Mouse (Mus musculus) CH12F3 (cell line): ENCODE results near the gene Kirrel3.

Experiments used
- in situ Hi-C: fragments of 300-500 bp; cut with MboI; formaldehyde crosslinking; loops from 2 replicates; pipeline ENCODE4 v1.14.3; 2020; ENCODE audit warnings: low sequenced_read_pairs

Gene Kirrel3

DNA sequence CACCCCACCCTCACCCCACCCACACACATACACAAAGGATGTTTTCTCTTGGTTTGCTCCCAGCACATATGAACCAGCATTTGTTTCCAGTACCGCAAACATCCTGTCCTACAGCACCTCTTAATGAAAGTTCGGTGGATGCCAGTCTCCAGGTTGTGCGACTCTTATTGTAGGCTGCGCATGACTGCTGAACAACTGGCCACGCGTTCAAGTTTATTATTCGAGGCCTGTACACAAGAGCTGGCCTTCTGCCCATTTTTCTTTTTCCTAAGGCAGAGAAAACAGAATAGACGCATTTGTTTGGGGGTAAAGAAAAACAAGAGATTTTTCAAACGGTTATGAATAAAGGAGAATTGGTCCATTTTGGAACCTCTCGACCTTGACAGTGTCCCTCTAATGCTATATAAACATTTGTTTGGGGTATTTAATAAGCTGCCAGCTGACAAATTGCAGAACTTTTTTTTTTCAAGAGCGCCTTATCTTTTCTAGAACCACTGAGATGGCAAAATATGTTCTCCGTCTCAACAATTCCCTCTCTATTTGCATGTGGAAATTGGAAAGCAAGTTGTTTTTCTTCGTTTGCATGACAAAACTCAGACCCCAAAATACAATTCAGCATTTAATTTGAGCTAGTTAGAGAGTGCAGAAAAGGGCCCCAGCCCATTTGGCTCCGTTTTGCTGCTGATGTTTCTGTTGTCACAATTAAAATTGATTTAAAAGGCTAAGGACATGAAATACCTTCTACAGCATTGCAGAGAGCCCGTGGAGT, 179.9 kb downstream of the Kirrel3 start:
- in situ Hi-C loops: loop anchor here (25.0 kb wide), 1 partner anchor 347 kb away; no protein-coding TSS in a partner anchor

DNA sequence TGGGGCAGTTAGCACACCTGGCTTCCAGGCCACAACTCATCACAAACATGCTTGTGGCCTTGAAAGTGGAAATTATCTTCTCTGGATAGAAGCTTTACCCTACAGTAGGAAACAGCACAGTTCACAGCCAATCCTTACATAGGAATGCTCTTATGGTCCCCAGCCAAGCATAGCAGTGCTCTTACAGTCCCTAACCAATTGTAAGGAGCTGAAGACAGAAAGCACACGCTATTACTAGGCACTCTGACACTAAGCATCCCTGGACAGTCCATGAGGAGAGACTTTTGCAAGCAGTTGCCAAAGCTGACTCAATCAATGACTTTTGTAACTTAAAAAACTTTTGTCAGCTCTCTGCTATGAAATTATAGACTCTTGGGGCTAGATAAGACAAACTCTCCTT, 181.5 kb downstream of the Kirrel3 start:
- in situ Hi-C loops: loop anchor here (25.0 kb wide), 1 partner anchor 345 kb away; no protein-coding TSS in a partner anchor

DNA sequence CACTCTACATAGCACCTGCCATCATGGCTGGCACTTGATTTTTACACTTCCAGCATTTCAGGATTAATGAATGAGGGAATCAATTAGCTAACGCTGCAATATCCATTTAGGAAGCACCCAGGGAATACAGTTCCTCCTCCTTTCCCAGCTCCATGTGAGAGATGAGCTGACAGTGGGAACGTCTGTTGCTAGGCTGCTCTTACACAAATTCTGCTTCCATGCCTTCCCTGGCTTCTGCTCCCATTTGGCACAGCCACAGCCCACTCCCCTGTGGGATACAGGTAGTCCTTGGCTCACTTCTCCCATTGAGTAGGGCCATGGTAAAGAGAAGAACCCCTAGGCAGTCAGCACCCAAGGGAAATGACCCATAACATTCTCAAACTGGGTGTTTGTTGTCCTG, 185.2 kb downstream of the Kirrel3 start:
- in situ Hi-C loops: loop anchor here (25.0 kb wide), 1 partner anchor 341 kb away; no protein-coding TSS in a partner anchor

DNA sequence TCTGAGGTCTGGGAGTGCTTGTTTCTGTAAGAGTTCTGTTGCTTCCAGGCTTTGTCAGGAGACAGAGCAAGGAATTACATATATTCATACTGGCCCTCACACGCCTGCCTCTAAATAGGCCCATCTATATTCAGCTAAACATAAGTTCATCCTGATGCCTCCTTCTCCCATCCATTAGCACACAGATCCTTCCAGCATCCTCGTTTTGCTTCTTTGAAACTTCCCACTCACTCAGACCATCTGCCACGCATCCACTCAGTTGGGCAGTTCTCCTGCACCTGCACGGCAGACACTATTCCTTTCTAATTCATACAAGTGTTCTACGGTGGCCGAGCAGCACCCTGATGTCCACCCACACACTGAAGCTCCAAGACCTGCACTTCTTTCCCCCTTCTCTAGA, 201.1 kb downstream of the Kirrel3 start:
- in situ Hi-C loops: no loop called here

DNA sequence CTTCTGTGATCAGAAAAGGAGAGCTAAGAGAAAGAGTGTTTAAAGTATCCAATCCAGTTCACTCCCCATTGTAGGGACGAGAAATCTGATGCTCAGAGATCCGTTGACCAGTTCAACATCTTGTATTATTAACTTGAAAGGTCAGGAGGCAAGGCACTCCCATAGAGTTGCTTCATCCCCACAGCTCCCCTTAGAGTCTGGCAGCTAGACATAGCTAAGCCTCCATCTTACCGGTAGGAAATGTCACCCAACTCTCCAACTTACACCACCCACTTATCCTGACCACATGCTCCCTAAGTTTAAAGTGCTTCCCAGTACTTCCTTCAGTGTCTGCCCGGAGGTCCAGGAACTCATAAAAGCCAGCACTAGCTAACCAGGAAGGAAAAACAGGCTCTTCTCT, 202.7 kb downstream of the Kirrel3 start:
- in situ Hi-C loops: no loop called here

DNA sequence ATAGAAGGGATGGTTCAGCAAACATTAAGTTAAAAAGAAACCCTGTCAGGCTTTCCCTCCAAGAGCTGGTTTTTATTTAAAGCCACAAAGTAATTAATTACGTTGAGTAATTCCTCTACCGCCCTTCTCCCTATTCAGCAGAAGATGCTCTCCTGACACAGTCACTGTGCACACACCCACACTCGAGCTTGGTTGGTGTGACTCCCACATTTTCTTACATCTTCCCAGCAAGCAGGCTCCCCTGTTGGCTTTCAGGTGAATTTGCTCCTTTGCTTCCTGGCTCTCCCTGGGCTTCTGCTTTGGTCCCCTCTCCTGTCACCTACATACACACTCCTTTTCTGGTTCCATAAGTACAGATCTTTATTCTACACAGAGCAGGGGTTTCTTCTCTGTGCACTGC, 203.7 kb downstream of the Kirrel3 start:
- in situ Hi-C loops: no loop called here

DNA sequence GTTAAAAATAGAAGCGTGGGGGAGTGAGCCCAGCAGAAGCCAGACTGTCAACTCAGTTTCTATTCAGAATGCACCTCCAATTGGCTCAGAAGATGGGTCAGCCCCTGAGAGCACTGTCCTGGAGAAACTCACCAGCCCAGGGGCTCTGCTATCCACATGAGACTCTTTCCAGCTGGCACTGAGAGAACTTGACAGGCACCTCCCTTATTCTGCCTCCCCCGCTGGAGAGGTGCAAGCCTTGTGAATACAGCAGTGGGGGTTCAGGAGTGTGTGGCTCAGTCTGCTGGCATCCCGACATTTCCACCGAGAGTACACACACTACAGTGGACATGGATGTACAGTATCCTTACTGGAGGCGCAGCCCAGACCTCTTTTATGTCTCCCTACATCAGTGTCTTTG, 210.0 kb downstream of the Kirrel3 start:
- in situ Hi-C loops: no loop called here

DNA sequence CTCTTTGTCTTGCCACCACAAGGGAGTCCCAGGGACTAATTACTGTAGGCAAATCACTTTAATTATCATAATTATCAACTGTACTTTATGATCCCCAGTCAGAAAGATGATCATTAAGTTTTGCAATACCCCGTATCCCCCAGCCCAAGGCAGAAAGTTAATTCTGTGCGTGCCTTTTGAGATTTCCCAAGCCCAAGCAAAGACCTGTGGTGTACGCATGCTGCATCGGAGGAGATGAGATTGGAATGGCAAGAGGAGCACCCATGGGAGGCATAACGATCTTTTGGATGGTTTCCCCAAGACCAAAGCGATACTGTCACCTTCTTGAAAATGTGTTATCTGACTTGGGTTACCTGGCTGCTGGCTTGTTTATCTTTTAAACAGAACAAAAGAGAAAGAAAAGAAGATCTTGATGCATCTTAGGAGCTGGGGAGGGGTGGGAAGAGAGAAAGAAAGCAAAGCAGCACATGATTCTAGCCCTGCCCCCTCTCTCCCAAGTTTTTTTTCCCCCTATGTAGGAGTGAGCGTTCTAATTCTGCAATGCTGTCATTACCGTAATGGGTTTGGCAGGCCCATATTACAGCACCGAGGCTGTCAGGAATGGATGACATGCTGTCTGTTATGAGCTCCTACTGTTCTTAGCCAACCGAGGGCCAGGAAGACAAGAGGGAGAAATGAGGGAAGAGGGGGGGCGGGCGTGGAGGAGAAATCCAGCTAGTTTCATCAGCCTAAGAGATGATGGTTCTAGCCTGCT, 218.0 kb downstream of the Kirrel3 start:
- in situ Hi-C loops: no loop called here

DNA sequence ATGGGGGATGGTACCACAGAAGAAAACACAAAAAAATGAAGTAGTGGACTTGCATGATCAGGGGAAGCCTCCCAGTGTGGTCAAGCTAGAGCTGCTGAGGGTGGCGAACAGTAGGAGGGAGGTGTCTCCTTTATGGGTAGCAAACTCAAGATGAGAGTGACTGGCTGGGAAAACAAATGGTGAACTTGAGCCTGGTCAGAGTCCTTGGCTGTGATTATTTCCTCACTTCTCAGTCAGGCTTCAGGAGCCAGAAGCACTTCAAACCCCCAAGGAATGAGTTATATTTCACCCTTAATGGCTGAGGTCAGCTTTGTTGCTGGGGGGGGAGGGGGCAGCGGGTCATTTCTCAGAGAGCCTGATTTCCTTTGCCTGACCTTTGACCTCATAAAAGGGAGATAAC, 218.7 kb downstream of the Kirrel3 start:
- in situ Hi-C loops: no loop called here

DNA sequence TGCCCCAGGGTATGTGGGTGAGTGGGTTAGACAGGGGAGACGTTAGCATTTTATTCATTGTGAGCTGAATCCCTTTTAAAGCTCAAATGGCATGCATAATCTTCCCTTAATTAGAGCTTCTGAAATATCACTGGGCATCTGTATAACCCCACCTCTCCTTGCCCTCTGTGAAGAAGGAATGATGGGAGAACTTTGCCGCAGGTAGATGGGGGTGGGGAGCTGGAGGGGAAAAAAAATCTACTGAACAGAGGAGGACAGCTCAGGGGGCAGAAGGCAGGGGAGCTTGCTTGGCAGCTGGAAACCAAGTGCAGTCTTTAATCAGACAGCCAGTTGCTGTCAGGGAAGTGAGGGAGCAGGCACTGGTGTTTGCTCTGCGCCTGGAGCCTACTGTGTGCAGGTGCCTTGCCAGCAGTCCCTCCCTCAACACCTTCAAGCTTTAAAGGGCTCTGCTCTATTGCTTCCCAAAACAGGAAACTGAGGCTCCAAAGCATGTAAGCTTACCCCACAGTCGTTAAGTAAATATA, 220.7 kb downstream of the Kirrel3 start:
- in situ Hi-C loops: no loop called here

DNA sequence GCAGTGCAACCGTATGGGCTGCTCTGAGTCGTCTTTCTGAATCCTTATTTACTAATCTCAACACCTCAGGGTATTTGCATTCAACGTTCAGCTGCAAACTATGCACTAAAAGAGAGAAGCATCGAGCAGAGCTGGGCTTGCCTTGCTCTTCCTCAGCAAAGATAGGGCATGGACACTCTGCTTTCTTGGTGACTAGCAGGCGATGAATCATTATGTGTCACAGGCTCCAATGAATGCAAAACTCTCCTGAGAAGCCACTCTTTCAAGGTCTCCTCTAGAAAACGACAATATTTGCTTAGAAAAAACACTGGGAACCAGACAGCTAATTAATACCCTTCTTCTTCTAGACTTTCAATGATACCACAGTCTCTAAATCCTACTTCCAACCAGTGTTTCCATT, 223.0 kb downstream of the Kirrel3 start:
- in situ Hi-C loops: no loop called here

DNA sequence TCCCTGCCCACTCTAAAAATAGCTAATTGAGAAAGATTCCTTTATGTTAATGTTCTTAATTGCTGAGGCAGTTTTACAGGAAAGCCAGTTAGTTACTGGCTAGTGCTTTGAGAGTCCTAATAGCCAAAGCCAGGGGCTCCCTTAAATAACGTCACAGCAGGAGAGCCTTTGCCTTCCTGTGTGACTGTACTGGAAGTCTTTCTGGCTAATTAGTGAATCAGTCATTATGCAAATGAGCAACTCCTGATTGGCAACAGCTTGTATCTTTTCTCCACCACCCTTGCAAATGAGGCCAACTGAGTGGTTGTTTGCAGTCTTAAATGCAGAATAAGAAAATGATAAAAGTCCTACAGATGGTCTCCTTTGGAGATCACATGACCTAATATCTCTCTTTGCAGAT, 226.3 kb downstream of the Kirrel3 start:
- in situ Hi-C loops: no loop called here

DNA sequence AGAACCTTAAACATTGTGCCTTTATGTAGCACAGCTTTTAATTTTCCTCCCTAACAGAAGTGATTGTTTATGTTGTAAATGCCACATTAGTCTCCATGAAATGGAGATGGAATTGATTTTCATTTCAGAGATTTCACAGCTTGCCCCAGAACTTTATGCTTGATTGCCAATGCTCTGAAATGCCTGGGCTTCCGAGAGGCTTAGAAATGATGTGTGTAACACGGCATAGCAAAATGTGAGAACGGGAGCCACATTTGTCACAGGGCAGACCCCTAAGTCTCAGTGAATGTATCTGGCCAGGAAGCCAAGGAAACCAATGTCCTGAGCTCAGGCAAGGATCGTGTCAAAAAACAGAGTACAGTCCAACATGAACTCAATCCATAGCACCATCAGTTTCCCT, 227.3 kb downstream of the Kirrel3 start:
- in situ Hi-C loops: no loop called here

DNA sequence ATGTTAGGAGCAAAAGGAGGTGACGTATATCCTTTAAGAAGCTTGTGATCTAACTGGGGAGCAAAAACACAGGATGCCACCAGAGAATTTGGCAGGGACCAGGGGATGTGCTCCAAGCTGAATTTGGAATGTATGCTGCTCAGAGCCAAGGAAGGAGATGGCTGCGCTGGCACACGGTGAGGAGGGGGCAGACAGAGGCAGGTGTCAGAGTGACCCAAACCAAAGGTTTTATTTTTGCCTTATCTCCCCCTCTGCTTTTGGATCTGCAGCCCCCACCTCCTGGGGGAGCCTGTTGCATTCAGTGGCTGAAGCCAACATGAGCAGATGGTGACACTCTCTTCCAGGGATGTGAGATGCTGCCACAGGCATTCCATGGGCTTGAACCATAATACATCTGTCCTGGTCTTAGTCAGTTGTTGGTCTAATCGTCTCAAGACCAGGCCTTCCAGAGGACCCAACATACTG, 227.8 kb downstream of the Kirrel3 start:
- in situ Hi-C loops: no loop called here

DNA sequence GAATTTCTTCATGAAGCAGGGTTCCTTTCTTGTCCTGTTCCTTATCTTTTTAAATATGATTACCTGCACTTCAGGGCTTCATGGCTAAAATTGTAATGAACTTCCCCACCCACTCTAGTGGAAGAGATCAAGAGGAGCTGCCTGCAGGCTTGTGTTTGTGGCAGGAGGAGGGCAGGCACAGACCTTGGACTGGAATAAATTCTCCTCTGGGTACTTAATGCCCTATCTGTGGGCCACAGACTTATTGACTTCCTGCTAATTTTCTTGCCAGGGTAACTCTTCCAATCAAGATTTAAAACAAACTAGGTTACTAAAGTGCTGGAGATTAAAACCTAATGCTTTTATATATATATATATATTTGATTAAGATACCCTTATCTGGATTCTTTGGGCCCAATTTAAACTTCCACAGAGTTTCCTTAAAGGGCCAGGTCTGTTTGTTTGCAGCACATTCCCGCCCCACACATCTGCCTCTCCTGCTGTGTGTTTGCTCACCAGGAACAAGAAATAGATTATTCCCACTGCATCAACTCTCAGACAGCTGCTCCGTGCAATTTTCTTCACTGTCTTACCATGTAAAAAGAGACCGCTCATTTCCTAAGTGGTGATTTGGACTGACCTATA, 229.4 kb downstream of the Kirrel3 start:
- in situ Hi-C loops: no loop called here

DNA sequence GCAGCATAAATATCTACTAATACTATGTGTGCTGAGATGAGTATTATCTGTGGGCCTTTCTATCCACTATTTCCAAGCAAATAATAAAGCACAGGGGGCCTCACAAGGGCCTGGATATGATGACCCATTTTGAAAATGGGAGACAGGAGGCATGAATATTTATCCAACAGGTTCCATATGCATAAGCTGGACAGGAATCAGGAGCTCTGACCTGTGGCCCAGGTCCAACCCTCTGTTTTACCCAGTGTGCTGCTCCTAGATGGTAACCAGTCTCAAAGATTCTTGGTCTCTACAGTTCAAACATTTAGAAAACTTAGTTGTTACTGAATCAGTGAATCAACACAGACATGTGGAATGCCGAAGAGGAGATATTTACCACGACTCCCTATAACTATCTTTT, 230.8 kb downstream of the Kirrel3 start:
- in situ Hi-C loops: no loop called here

DNA sequence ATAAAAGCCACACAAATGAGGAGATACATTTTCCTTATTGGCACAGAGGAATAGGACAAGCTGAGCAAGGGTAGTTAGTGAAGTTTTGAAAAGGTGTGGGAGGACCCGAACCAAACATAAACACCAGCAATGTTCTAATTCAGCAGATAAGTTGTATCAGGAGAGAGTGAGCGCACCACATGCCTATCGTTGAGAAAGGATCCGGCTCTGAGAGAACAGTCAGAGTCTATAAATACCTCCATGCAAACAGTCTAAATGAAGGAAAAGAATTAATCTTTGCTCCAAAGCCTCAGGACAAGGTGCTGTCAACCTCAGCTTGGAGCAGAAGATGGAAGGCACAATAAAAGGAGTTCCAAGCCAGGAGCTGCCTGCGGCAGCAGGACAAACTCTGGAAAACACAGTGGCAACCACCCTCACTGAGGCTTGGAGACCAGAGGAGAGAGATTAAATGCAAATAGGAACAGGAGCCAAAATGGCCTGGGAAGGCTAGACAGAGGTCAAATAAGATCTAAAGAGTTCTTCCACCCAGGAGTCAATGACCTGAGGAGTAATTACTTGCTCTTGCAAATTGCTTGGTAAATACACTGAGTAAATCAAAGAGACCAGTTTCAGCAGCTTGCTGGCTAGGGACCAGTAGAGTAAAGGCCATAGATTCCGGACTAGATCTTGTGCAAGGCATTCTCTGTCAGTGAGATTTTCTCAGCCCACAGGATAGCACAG, 235.9 kb downstream of the Kirrel3 start:
- in situ Hi-C loops: no loop called here

DNA sequence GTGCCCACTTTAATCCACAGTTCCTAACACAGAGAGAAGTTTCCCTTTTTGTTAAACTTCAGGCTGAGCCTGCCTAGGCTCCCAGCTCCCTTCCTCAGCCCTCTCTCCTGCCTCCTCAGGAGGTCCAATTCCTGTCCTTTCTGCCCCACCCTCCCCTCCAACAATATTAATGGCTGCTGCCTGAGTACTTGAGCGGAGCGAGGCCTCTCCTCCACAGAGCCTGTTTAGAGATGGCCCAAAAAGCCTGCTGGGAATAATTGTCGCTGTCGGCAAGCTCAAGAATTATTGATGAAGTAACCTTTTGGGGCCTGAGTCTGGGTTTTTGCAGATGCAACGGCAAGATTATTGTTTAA, 236.5 kb downstream of the Kirrel3 start:
- in situ Hi-C loops: no loop called here

DNA sequence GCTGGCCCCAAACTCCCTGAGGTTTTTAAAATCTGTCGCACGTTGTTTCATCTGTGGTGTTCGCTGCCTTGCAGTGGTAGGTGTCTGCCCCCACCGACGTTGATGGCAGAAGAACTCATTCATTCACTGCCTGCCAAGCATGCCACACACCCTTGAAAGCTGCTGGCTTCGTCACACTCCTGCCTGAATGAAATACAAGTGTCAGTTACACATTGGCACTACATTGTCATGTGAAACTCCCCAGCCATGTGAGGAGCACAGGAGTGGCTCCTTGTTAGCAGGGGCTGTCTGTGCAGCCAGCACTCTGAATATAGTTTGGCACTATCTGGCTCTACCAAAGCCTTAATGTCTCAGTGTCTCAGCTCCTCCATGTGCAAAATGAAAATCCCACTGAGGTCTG, 246.8 kb downstream of the Kirrel3 start:
- in situ Hi-C loops: no loop called here

DNA sequence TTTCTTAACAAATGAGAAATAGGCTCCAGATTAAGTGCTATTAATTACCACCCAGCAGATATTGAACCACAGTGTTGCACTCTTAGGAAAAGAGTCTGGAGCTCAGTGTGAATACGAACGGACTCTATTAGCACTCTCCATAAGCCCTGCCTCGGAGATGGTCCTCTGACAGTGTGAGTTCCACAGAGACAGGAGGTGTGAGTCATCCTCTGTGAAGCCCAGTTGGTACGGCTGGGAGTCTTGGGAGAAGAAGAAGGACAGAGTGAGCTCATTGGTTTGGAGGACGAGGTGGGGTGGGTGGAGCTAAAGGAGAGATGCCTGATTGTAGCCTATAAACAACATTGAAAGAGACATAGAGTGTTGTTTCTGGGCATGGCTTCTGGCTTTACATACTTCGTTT, 247.9 kb downstream of the Kirrel3 start:
- in situ Hi-C loops: no loop called here

DNA sequence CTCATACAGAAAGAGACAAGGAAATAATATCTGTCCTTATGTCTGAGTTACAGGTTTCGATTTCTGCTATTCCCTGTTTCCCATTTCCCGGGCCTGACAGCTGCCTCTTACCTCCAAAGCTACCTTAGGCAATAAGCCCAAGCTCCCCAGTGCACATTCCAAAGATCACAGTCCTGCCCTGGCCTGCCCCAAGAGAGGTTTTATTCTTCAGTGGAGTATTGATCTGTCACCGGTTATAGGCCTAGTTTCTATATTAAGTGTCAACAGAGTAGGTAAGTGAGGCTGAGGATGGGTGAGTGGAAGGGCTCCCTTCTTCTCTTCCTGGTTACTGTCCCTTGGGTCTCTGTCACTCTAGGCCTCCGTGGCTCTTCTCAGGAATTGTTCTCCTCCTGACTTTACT, 249.3 kb downstream of the Kirrel3 start:
- in situ Hi-C loops: no loop called here
